In genomic region chr7:135511723-135512122, GRCm38 (mm10) we compare ENCODE assay signal across 23 mouse cellular contexts. TPM values are rescaled to one million over a fixed set of nuclear protein-coding genes. Genes with fewer than 3 reads are reported as not detected.
A peak's percentile ranks its signal among the peaks of the same experiment; 100 is the strongest.
DNase-seq lines count a peak whose midpoint lies in the region; ATAC-seq and TF ChIP-seq lines count a peak whose summit lies in the region.
"Had no signal": no experiment of that assay in that cellular context is flagged by ENCODE, and none has a peak within 500 bp of the region (broad histone marks: within the 10 kb centered on the region; RNA-seq: fewer than 3 reads in every experiment).

No protein-coding gene starts in this region.

- TF ChIP-seq CTCF in kidney, postnatal 0 days (IDR thresholded peaks at IDR 0.05; ENCODE audit: low read depth) = peak; percentile 7; the same call in 1 of the 2 replicates
- peak in 1 of 3 experiments; percentile 32; a peak in 2 of 6 replicates for TF ChIP-seq CTCF in MEL (IDR thresholded peaks at IDR 0.05 in 2 of 3, conservative IDR thresholded peaks at IDR 0.05 in 1 of 3; ENCODE audit: control insufficient read depth in 1 of 3, insufficient read depth in 1 of 3, low read depth in 2 of 3, low read length in 3 of 3, poor library complexity in 1 of 3, severe bottlenecking in 1 of 3)

- no peak overlapping the region for H3K4me3 ChIP-seq in kidney, postnatal 0 days (replicated peaks; ENCODE audit: low read depth, low read length)
- no peak overlapping the region for H3K4me3 ChIP-seq in kidney, embryonic 14.5 days (ENCODE audit: low read length)
- H3K4me3 ChIP-seq in MEL (ENCODE audit: control insufficient read depth in 1 of 2, insufficient read depth in 1 of 2, low read depth in 2 of 2, low read length in 2 of 2) = no peak overlapping the region
- H3K4me3 ChIP-seq: embryonic facial prominence, embryonic 10.5 days; forebrain, embryonic 13.5 days; gastrocnemius, adult 2 months; hindbrain, embryonic 13.5 days had no signal

- H3K79me2 ChIP-seq in MEL (ENCODE audit: control insufficient read depth, insufficient read depth, low read length, poor library complexity) = no peaks in the 10 kb centered on the region

- H3K4me1 ChIP-seq in kidney, postnatal 0 days (replicated peaks; ENCODE audit: insufficient read depth, low read length) = no peaks in the 10 kb centered on the region
- H3K4me1 ChIP-seq in kidney, embryonic 14.5 days (ENCODE audit: control insufficient read depth, insufficient read depth, low read length) = no peaks in the 10 kb centered on the region
- no peaks in the 10 kb centered on the region for H3K4me1 ChIP-seq in MEL (ENCODE audit: control insufficient read depth in 1 of 2, insufficient read depth in 2 of 2, low read length in 2 of 2)
- H3K4me1 ChIP-seq: forebrain, embryonic 13.5 days; hindbrain, embryonic 13.5 days had no signal

- H3K36me3 ChIP-seq in kidney, postnatal 0 days (ENCODE audit: insufficient read depth, low read length) = no peaks in the 10 kb centered on the region
- no peaks in the 10 kb centered on the region for H3K36me3 ChIP-seq in kidney, embryonic 14.5 days (ENCODE audit: control insufficient read depth, insufficient read depth, low read length)
- no peaks in the 10 kb centered on the region for H3K36me3 ChIP-seq in MEL (ENCODE audit: control insufficient read depth in 1 of 2, insufficient read depth in 2 of 2, low read length in 2 of 2)
- H3K36me3 ChIP-seq: embryonic facial prominence, embryonic 10.5 days; G1E; hindbrain, embryonic 13.5 days had no signal

- 77% methylated on average over 3 of the region's 3 CpGs for WGBS in kidney, postnatal 0 days
- WGBS in kidney, embryonic 14.5 days = 92% methylated on average over 3 of the region's 3 CpGs

- no peak overlapping the region for H3K27ac ChIP-seq in kidney, postnatal 0 days
- no peak overlapping the region for H3K27ac ChIP-seq in kidney, embryonic 14.5 days (ENCODE audit: low read depth, low read length)
- no peak overlapping the region for H3K27ac ChIP-seq in MEL (ENCODE audit: control insufficient read depth, low read depth, low read length)
- H3K27ac ChIP-seq: embryonic facial prominence, embryonic 10.5 days; forebrain, embryonic 13.5 days; gastrocnemius, adult 2 months; hindbrain, embryonic 13.5 days had no signal

- TF ChIP-seq POLR2A in MEL (IDR thresholded peaks at IDR 0.05; ENCODE audit: control insufficient read depth in 1 of 2, insufficient read depth in 1 of 2, low read depth in 1 of 2, low read length in 2 of 2, poor library complexity in 1 of 2) = no peak

- no peaks in the 10 kb centered on the region for H3K27me3 ChIP-seq in kidney, postnatal 0 days (ENCODE audit: insufficient read depth, low read length)
- no peaks in the 10 kb centered on the region for H3K27me3 ChIP-seq in kidney, embryonic 14.5 days (ENCODE audit: control insufficient read depth, insufficient read depth, low read length)
- H3K27me3 ChIP-seq in MEL (ENCODE audit: control insufficient read depth in 1 of 2, insufficient read depth in 2 of 2, low read length in 2 of 2) = no peaks in the 10 kb centered on the region
- H3K27me3 ChIP-seq: forebrain, embryonic 13.5 days; hindbrain, embryonic 13.5 days had no signal

- ATAC-seq in kidney, postnatal 0 days (replicated peaks; ENCODE audit: low FRiP score, low read depth) = no peak
- ATAC-seq in kidney, embryonic 14.5 days (ENCODE audit: low FRiP score, low TSS enrichment) = no peak
- peak; percentile 65 for ATAC-seq in granulocyte monocyte progenitor cell, adult 5-6 weeks (replicated peaks; ENCODE audit: poor library complexity, severe bottlenecking)
- ATAC-seq: forebrain, embryonic 13.5 days; forebrain, postnatal 0 days had no signal

- DNase-seq in kidney, postnatal 0 days (ENCODE audit: low spot score) = no peak
- DNase-seq in MEL (ENCODE audit: low read depth, low spot score) = peak; percentile 32
- no peak for DNase-seq in cerebellum, postnatal 36 days
- no peak for DNase-seq in frontal cortex, adult 2 months (ENCODE audit: extremely low spot score in 1 of 2, low spot score in 1 of 2)
- DNase-seq: adrenal gland, postnatal 10 days; cerebellum, adult 11 months; cerebellum, adult 9-10 months; cerebellum, postnatal 25 days; forebrain, postnatal 0 days; gastrocnemius, adult 2 months; gastrocnemius, postnatal 25 days; heart, adult 11 months; heart, postnatal 10 days had no signal

- no peaks in the 10 kb centered on the region for H3K9me3 ChIP-seq in kidney, postnatal 0 days (replicated peaks; ENCODE audit: low read length)
- no peaks in the 10 kb centered on the region for H3K9me3 ChIP-seq in kidney, embryonic 14.5 days (ENCODE audit: control insufficient read depth, low read length)
- no peaks in the 10 kb centered on the region for H3K9me3 ChIP-seq in MEL (replicated peaks; ENCODE audit: insufficient read depth, low read length)
- H3K9me3 ChIP-seq: embryonic facial prominence, embryonic 10.5 days; forebrain, embryonic 13.5 days; G1E; hindbrain, embryonic 13.5 days had no signal

- no peak overlapping the region for H3K4me2 ChIP-seq in kidney, postnatal 0 days (ENCODE audit: low read length)
- H3K4me2 ChIP-seq in kidney, embryonic 14.5 days (replicated peaks; ENCODE audit: low read depth, low read length) = no peak overlapping the region
- H3K4me2 ChIP-seq: forebrain, embryonic 13.5 days; hindbrain, embryonic 13.5 days had no signal

- H3K9ac ChIP-seq in kidney, postnatal 0 days (ENCODE audit: low read depth, low read length) = no peak overlapping the region
- no peak overlapping the region for H3K9ac ChIP-seq in kidney, embryonic 14.5 days (ENCODE audit: low read depth, low read length)
- H3K9ac ChIP-seq in MEL (ENCODE audit: control insufficient read depth, low read depth, low read length, poor library complexity, severe bottlenecking) = no peak overlapping the region
- H3K9ac ChIP-seq: forebrain, embryonic 13.5 days; forebrain, postnatal 0 days; hindbrain, embryonic 13.5 days had no signal

- no peak for TF ChIP-seq EP300 in MEL (IDR thresholded peaks at IDR 0.05; ENCODE audit: low read depth in 1 of 2, low read length in 2 of 2)

- no peak for TF ChIP-seq RAD21 in MEL (IDR thresholded peaks at IDR 0.05; ENCODE audit: low read depth, low read length)

TF ChIP-seq in MEL, 35 proteins besides CTCF, POLR2A, EP300 and RAD21:
- TF ChIP-seq HCFC1 (IDR thresholded peaks at IDR 0.05; ENCODE audit: low read depth, low read length) (0 out of 2 replicates have a peak, but pooled peaks have one; percentile 35), ELF1 (IDR thresholded peaks at IDR 0.05; ENCODE audit: low read depth, low read length) (peak; percentile 24; the same call in 1 of the 2 replicates), TCF12 (IDR thresholded peaks at IDR 0.05; ENCODE audit: low read depth, low read length) (no peak)

RNA-seq across cellular contexts. Expression of gene Clrn3, which starts 16.7 kb away (rescaled TPM):
- polyA plus RNA-seq in kidney, postnatal 0 days (2015; fragmentation: Nextera tagmentation; extraction: Ambion mirVana) = 24.6 and 26.1 TPM in 2 replicates
- polyA plus RNA-seq in kidney, embryonic 14.5 days (2014; fragmentation: Nextera tagmentation; extraction: Ambion mirVana) = 2.8 and 4.4 TPM in 2 replicates
- not detected in 2 replicates for total RNA-seq in MEL (2012; rRNA removed)
- not detected for polyA plus RNA-seq in MEL (2012; ENCODE audit: insufficient read depth in 1 of 2, insufficient read length in 2 of 2, low read depth in 1 of 2, low replicate concordance in 2 of 2, missing spikeins in 1 of 2)
- total RNA-seq in granulocyte monocyte progenitor cell, adult 5-6 weeks (2014; fragmentation: Nextera tagmentation) = not detected in 2 replicates
- 0.04 TPM in 1 of 2 replicates, not detected in the other for total RNA-seq in granulocyte monocyte progenitor cell, adult 5-6 weeks (2017)
- not detected in 2 replicates for polyA plus RNA-seq in frontal cortex, adult 2 months (2012; rRNA removed)
- total RNA-seq: adrenal gland, postnatal 10 days; gastrocnemius, adult 2 months; gastrocnemius, postnatal 25 days; heart, postnatal 10 days; hematopoietic stem cell, adult 5-6 weeks had no signal
- polyA plus RNA-seq: brain, embryonic 14.5 days; embryonic facial prominence, embryonic 10.5 days; embryonic facial prominence, embryonic 14.5 days; forebrain, embryonic 13.5 days; forebrain, postnatal 0 days; G1E; heart, embryonic 14.5 days had no signal

RNA-seq across cellular contexts. Expression of gene Ptpre, which starts 25.6 kb away (rescaled TPM):
- 1.0 and 1.3 TPM in 2 replicates for polyA plus RNA-seq in kidney, postnatal 0 days (2015; fragmentation: Nextera tagmentation; extraction: Ambion mirVana)
- polyA plus RNA-seq in kidney, embryonic 14.5 days (2014; fragmentation: Nextera tagmentation; extraction: Ambion mirVana) = 1.6 and 2.0 TPM in 2 replicates
- total RNA-seq in MEL (2012; rRNA removed) = 4.9 and 6.9 TPM in 2 replicates
- polyA plus RNA-seq in MEL (2012; ENCODE audit: insufficient read depth in 1 of 2, insufficient read length in 2 of 2, low read depth in 1 of 2, low replicate concordance in 2 of 2, missing spikeins in 1 of 2) = 10 to 100 TPM in 1 of 2 experiments, not detected in 1; 12.9 TPM
- total RNA-seq in granulocyte monocyte progenitor cell, adult 5-6 weeks (2014; fragmentation: Nextera tagmentation) = 74.9 and 86.6 TPM in 2 replicates
- 48.3 and 49.8 TPM in 2 replicates for total RNA-seq in granulocyte monocyte progenitor cell, adult 5-6 weeks (2017)
- polyA plus RNA-seq in frontal cortex, adult 2 months (2012; rRNA removed) = 11.2 and 12.6 TPM in 2 replicates
